Mouse (Mus musculus) thymus, adult 18-20 months (tissue): ENCODE data around the gene Cmc1.
"Not testable (repeated sequence)": the region's sequence is repeated elsewhere in the genome, so short reads cannot be mapped to it uniquely, and the experiment has no call there.

Source experiments
- DNase-seq, 2 experiments: peaks; one replicate each; pipeline ENCODE4 v3.0.0; 2022; ENCODE audit warnings: mixed read lengths in 2 of 2

The Cmc1 gene

DNA sequence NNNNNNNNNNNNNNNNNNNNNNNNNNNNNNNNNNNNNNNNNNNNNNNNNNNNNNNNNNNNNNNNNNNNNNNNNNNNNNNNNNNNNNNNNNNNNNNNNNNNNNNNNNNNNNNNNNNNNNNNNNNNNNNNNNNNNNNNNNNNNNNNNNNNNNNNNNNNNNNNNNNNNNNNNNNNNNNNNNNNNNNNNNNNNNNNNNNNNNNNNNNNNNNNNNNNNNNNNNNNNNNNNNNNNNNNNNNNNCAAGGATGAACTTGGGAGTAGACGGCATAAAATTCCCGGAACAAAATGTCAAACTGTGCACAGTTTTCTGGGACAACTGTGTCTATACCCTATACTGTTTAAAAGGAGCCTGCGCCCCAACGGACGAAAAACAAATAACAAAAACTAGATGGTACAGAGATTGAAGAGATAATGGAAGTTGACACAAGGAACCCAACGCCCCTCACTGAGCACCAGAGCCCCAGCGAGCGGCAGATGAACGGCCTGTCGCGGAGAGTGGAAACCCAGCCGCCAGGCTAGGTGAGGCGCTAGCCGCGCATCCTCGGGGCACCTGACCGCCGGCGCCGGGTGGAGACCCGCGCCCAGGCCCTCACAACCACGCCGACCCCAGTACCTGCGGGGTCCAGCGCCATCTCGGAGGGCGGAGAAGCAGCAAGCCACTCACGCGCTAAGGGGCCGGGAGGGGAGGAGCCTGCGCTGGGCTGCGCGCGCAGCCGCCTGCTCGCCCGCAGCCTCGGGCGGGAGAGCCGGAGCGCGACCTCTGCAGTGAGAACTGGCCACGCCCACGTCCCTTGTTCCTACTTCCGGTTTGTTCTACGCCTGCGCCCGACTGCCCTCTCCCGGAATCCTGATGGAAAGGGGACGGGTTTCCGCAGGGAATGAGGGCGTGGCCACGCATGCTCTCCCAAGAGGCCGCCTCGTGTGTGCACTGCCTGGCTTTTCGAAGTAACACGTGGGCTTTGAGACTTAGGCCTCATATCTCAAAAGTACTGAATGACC lies at the start of gene Cmc1:
Gene Cmc1, minus strand, starts transcription at position 771 of the 996 bp plus-strand sequence.
- peak; percentile 84 to 85 for DNase-seq

DNA sequence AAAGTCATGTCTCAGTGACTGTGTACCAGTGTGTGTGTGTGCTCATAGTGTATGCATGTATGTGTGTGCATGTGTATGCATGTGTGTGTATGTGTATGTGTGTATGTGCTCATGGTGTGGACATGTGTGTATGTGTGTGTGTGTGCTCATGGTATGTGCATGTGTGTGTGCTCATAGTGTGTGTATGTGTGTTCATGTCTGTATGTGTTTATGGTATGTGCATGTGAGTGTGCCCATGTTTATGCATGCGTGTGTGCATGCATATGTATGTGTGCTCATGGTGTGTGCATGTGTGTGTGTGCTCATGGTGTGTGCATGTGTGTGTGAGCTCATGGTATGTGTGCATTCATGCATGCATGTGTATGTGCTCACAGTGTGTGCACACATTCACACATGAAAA lies 48.6 kb upstream of the Cmc1 start:
- DNase-seq: no peak

DNA sequence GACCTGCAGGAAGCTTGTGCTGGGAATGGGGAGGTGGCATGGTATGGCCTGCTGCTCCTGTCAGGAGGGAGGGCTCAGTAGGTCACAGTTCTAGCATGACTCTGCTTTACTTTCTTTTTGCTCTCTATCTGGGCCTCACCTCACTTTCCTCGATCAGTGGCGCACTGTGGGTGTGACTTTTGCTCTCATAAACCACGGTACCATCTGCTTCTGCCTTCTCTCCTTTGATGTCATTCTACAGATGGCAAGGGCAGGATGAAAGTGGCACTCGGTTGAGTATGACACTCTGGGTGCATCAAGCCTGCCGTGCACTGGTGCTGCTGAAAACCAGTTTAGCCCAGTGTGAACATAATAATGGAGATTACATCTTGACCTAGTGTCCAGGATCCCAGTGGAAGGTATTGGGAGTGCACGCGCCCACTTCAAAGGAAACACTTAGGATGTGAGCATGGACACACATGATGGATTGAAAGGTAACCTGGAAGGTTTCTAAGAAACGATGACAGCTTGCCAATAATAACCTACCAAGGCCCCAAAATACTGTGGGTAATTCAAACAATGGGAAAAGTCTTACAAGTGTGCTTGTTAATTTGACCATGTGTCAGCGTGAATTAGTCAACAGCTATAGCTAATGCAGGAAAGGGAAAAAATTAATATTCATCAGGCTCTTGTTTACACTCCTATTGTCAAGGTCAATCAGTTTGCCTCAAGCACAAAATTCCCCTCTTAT lies 46.8 kb upstream of the Cmc1 start:
- DNase-seq: peak; percentile 21 to 46

DNA sequence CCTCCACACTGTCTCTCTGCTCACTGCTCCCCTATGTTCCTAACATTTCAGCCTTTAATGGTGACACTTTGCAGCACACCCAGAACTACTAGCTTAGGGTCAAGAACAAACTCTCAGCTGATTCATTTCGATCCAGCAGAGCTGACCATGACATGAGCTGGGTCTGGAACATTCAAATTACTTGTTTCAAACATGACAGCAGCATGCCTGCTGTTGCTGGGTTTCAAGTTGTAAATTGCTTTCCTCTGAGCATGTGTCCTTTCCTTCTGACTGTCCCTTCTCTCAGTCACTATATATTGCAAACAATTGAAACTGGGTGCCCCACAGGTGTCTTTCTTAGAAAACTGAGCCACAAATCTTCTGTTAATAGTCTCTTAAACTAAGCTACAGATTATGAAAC lies 43.3 kb upstream of the Cmc1 start:
- DNase-seq: no peak

DNA sequence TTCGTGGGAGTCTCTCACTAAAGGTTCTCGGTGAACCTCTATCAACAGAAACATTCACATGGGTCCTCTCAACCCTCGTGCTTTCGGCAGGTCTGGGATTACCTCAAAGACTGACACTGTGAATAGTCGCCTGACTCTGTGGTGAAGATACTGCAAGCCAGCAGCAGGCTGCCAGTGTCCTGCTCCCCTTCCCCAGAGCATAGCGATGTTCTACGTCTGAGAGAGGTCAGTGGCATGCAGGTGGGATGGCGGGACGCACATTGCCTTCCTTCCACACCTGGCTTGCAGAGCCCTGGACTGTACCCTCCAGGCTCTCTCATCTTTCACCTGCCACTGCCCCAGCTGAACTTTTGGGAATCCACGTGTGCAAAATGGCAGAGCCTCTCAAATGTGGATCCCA lies 41.3 kb upstream of the Cmc1 start:
- no peak for DNase-seq

DNA sequence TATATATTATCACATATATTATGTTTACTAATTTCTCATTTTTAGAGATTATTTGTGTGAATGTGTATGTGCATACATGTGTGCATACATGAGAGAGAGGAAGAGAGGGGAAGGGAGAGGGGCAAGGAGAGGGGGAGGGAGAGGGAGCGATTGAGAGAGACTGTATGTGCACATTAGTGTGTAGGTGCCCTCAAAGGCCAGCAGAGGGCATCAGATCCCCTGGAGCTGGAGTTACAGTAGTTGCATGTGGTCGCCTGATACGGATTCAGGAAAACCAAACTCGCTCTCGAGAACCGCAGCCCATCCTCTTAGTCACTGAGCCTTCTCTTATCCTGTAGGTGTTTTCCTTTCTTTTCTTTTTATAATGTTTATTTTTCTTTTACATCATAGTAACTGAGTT lies 38.4 kb upstream of the Cmc1 start:
- DNase-seq: no peak

DNA sequence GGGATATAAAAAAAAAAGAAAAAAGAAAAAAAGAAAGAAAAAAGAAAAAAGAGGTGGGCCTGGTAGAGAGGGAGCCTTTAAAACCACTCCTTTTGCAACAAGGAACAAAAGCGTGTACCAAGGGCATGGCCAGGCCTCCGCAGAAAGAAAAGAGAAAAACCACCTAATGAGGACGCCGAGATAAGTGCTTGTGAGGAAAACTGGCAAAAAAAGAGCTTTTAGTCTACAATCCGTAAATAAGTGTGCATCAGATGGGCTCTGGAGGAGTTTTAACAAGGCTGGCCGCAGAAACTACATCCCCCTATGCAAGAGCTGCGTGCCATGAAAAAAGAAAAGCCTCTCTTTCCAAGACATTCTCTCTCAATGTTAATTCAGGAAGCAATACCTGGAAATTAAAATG lies 37.4 kb upstream of the Cmc1 start:
- DNase-seq: no peak

DNA sequence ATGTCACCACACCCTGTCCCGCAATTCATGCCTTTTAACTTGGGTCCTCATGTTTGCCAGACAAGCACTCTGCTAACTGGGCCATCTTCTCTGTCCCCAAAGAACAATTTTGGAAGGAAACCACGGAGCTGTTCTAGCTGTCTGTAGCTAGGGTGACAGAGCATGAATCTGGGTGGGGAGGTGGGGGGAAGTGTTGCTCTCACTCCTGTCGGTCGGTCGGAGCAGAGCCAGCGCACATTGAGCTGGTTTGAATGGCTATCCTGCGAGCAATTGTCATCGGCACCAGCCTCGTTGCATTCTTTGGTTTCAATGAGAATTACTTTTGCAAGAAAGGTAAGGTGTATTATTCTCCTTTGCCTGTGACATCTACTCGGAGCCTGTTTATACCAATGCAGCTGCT lies 36.8 kb upstream of the Cmc1 start:
- DNase-seq: no peak

DNA sequence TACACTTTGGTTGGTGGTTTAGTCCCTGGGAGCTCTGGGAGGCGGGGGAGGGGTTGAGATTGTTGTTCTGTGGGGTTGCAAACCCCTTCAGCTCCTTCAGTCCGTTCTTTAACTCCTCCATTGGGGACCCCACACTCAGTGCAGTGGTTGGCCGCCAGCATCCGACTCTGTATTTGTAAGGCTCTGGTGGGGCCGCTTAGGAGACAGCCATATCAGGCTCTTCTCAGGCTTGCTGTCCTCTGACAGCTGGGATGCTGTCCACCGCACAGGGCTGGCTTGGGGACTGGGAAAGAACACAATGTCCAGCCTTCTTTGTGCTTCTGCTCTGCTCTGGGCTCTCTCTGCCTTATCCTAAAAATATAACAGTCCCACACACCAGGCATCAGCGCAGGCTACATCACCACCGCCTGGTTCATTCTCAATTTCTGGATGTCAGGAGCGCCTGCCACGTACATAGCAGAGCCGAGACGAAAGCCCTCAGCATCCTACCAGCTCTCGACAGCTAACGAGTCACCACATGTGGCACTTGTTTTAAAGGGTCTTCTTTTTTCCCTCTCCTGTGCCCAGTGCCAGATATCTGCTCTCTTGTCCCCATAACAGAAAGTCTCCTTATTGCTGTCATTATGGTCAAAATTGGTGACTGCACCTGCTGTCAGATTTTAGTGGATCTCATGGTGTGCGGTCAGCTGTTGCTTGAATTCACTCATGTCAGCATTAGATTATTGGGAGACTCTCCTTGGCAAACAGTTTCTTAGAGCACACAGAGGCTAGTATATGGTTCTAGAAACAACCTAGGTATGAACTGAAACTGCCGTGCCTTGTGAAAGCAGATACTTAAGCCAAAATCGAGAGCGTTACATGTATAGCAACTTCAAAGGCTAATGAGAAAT lies 29.4 kb upstream of the Cmc1 start:
- no peak for DNase-seq

DNA sequence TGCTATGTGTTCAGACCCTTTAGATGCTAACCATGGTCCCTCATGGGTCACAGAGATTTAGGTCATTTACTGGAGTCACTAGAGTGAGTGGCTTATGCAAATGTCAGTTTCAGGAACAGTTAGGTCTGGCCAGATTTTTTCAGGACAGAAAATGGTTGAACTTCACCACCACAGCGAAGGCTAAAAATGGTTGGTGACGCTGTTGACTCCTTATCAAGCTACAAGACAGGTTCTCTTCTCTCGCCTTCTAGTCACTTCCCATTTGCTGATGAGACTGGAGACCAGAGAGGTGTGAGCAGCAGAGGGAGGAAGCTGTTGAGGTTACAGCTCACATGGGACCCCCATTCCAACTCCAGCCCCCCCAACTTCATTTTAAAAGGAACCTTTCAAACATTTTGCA lies 26.7 kb upstream of the Cmc1 start:
- DNase-seq: no peak

DNA sequence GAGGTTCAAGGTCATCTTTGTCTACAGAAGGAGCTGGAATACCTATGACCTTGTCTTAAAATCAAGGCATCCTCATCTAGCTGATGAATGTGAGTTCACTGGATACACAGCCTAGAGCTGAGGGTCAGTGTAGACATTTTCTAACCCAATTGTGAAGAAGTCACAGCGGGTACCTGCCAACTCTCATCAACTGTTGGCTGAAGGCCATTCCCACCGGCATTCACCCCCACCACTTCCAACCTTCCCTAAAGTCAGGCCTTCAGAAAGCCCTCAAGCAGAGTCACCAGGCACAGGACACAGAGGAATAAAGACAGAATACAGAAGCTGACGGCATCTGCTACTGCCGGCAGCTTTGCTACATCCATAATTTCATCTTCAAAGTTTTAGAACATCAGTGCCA lies 25.4 kb upstream of the Cmc1 start:
- no peak for DNase-seq

DNA sequence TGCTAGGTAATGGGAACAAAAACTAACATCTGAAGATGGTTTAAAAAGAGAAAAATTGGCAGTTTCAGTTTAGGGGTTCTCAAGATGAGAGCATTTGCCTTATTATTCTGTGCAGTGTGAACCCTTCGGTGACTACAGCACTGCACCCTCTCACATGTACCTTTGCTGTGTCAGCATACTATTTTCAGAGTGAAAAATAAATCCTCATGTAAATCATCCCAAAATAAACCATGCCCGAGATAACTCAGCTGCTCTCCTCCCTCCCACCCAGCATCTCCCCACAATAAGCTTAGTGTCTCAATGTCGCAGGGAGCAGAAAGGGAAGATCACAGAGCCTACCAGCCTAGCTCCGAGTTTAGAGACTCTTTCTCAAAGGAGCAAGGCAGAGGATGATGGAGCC lies 23.1 kb upstream of the Cmc1 start:
- DNase-seq: no peak

DNA sequence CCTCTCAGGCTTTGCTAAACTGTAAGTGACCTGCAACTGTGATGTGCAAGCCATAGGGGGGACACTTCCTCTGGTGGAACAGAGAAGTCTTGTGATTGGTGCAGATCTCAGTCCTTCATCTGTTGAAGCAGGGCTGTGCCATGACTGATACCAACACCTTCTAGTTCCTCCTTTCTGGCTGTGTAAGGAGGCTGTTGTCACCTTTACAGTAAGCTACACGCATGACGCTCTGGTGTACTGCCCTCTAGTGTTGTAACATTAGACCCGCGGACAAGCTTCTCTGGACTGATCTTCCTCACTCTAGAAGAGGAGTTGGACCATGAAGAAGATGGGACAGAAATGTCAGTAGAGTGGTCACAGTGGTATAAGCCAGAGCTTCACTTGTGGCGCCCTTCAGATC lies 18.6 kb upstream of the Cmc1 start:
- no peak for DNase-seq

DNA sequence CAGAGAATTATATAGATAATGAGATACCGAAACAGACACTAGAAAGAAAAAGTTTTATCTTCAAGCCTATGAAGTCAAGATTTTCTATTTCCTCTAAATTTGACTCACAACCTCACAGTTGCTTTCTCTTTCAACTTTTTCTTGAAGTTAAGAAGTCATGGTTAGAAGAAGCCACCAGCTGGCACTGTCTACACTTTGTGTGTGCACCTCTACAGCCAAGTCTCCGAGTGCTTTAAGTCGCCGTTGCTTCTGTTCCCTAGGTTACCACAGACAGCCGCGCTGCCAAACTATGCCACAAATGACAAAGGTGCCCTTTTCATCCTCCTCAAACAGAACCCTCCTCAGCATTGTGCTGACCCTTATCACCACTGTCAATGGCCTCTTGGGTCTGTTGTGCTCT lies 17.6 kb upstream of the Cmc1 start:
- no peak for DNase-seq

DNA sequence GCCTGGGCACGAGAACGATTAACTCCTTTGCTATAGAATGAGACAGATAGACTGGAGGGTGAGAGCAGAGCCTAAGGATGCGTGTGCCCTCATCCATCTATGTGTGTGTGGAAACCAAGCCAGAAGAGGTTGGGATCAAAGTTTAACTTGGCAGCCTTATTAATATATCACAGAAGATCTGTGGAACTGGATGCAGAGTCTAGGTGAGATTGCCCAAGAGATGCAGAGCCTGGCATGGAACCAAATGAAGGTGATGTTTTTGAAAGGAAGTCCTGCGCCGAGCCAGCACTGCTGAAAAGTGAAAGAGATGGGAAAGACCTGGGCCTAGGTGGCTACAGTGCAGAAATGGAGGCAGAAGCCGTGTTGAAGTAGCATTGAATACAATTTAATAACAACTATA lies 11.6 kb upstream of the Cmc1 start:
- DNase-seq: no peak

DNA sequence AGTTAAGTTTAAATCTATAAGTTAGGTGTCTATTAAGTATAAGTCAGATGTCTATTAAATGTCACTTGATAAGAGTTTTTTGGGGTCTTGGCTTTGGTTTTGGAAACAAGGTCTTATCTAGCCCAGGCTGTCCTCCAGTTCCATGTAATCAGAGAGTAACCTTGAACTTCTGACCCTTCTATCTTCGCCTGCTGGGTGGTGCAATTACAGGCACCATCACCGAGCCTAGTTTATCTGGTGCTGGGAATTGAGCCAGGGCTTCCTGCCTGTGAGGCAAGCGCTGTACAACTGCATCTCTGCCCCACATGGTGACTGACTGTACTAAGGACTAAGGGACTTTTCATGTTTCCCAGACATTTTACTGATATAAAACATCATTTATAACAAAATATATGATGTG lies 10.0 kb upstream of the Cmc1 start:
- DNase-seq: no peak

DNA sequence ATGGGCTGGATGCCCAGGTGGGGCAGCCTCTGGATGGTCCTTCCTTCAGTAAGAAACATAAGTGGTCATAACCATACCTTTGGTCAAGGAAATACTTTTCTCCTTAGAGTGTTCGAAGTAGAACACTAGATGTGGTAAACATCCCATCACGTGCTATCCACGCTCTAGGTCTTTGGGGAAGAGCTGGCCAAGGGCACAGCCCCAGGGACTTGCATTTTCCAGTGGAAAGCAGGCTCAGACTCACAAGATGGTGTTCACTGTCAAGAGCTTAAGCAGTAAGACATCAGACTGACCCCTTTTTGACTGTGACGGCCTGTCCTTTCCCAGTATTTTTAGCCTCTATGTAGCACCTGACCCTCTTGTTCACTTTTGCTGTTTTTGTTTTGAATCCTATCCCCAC lies 8.2 kb upstream of the Cmc1 start:
- no peak for DNase-seq

DNA sequence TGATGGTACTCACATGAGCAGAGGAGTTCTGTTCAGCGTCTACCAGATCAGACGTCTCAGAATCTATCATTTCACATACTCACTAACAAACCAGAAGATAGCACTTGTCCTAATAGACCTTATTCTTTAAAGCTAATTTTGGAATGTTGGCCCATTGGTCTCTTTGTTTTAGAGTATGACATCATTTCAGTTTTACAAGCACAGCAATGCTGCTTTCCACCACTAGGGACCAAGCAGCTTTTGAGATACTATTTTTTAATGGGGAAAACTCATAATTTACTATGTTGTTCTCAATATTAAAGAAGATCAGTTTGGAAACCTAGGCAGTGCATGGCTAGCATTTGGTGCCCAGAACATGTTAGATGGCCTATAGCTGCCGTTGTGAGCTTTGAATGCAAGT lies 7.3 kb upstream of the Cmc1 start:
- no peak for DNase-seq

DNA sequence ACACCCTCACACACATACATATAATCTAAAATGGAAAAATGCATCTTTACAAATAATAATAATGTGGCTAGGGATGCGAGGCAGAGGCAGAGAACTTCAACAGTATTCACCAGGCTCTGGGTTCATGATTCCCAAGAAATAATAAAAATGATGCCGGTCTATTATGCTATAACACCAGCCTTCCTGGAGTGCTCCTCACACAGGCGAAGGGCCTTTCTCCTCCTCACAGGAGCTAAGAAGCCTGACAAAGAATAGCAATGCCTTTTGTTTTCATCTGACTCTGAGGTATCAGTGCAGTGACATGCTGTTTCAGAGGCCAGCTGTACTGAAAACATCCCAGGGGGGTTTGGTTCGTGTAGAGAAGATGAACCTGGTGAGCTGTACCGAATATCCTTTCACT lies 4.7 kb upstream of the Cmc1 start:
- DNase-seq: no peak

DNA sequence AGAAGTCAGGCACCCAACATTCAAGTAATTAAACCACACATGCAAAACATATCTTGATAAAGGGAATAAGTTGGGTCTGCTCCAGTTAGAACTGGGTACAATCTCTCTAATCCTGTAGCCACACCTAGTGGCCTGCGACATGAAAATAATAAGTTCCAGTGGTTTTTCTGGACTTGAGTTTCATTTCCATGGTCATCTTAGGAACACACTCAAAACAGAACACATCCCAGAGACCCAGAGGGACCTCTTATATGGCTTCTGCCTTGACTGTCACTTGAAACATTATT lies 1.2 kb upstream of the Cmc1 start:
- DNase-seq: no peak

DNA sequence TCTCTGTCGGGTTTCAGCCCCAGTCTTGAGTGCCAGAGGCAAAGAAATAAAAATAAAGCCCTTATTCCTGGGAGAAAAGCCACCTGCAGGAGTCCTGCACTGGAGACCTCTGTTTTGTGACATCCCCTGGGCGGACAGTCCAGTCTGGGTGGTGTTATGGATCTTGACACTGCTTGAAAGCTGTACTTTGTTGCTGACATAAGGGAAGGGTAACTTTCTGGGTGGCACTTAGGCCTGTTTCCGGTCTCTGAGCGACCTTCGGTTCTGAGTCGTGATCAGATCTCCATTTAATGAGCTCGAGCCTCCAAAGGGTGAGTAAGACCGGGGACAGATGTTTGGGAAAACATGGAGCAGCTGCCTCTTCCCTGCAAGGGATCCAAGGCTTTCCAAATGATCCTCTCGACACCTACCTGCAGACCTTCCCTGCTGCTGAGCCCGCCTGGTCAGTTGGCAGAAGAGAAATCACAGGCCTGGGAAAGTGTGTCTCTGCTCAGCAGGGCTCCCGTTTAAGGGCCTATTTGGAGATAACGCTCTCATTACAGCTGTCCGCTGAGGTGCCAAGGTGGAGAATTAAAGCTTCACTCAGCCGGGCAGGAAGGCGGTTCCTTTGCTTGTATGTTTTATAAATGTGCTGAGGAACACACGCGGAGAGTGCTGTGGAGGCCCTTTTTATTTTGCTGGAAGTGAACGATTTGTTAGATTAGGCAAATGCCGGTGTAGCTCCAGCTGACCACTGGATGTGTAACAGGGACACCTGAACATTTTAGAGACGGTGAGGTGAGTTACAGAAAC lies 648 bp upstream of the Cmc1 start:
- no peak for DNase-seq

DNA sequence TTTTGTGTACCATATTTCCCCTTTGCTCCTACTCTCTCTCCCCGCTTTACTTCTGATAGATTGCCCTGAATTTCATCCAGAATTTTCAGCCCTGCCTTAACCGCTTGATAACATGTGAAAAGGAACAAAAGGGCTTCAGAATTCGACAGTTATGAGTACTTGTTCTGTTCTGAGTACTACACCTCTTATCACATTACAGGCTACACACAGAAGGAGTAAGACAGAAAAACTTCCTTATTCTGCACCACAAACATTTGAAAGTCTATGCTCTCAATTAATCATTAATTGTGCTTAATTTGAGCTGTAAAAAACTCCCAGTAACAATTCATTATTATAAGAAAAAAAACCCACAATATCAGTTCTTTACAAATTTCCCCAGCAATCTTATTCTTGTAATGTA lies 9.6 kb downstream of the Cmc1 start:
- not testable (repeated sequence) for DNase-seq

DNA sequence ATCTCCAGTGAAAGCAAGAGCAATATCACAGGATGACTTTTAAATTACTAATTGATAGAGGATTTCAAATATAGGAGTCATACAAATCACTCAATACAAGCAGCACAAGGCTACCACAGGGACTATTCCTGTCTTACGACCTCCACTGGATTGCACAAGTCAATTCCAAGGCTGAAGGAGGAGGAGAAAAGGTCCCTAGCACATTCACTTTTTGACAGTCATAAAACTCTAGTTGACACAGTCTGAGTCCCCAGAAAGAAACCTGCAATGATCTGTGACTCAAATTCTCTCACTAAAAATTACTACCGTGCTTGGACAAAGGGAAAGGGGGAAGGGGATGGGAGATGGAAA lies 39.6 kb downstream of the Cmc1 start:
- DNase-seq: no peak
